Mouse (Mus musculus): ENCODE measurements around the gene Map4k2. TPM values are rescaled to one million over a fixed set of nuclear protein-coding genes. Genes with fewer than 3 reads are reported as not detected.

Map4k2 gene
- total and polyA plus RNA-seq, 2 experiments from 2014 or later: 18.6 to 102 TPM

DNA sequence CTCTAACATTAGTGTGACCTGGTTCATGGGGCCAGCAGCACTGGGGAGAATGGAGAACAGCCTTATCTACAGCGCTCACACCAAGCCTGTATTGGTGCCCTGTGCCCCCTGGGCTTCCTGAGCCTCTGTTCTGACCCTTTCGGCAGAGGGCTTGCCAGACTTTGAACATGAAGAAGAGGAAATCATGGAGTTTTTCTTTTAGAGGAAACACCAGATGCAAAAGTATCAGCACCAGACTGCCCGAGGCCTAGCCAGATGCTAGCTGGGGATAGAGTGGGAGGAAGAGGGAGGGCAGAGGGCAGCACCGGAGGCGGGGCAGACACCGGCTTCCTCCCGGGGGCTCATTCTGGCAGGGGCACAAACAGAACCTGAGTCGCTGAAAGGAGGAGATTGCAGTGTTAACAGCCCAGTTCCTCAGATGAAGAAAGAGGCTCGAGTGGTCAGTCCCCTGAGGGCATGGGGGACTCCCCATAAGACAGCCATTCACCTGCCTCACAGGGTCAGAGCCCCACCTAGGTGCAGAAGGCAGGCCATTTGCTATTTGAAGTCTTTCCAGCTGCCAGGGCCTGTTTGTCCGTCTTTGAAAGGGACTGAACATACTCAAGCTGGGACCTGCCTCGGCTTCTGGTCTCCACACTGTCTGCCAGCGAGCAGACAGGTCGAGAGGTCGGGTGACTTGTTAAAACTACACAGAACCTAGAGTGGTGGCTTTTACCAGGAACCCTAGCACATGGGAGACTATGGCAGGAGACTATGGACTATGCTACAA is 8.5 kb downstream of the Map4k2 start:
- H3K9ac ChIP-seq (replicated peaks; ENCODE audit: low read length): no peak overlapping the region
- H3K4me2 ChIP-seq (ENCODE audit: low read depth, low read length): no peak overlapping the region
- no peak for ATAC-seq
- WGBS: 50% methylated on average over 14 of the region's 14 CpGs
- DNase-seq (ENCODE audit: low spot score): no peak
- no peak overlapping the region for H3K27ac ChIP-seq
- no peaks in the 10 kb centered on the region for H3K4me1 ChIP-seq (ENCODE audit: insufficient read depth, low read length)
- no peak for TF ChIP-seq CTCF (IDR thresholded peaks at IDR 0.05; ENCODE audit: low read depth)
- peaks cover 31% of the 10 kb centered on the region for H3K36me3 ChIP-seq (ENCODE audit: insufficient read depth, low read length)
- no peaks in the 10 kb centered on the region for H3K27me3 ChIP-seq (ENCODE audit: insufficient read depth, low read length)
- no peaks in the 10 kb centered on the region for H3K9me3 ChIP-seq (ENCODE audit: low read length)
- no peak overlapping the region for H3K4me3 ChIP-seq (ENCODE audit: low read length)

DNA sequence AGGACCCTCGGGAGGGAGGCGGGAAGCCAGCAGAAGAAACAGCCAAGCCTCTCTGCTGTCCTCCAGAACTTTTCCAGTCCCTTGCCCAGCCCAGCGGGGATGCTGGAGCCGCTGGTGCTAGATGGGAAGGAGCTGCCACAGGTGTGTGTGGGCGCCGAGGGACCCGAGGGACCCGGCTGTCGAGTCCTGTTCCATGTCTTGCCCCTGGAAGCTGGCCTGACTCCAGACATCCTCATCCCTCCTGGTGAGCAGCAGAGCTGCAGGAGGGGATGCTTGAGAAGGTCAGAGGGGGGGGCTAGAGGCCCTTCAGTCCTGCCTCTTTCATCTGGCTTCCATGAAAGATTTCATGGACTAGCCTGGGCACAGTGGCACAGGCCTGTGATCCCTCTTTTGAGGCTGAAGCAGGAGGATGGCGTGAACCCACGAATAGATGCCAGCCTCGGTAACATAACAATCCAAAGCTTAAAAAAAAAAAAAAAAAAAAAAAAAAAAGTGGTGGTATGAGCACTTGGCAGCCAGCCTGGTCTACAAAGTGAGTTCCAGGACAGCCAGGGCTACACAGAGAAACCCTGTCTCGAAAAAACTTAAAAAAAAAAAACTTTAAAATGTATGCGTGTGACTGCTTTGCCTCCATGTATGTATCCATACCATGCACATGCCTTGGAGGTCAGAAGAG is 10.6 kb downstream of the Map4k2 start:
- TF ChIP-seq CTCF (IDR thresholded peaks at IDR 0.05; ENCODE audit: low read depth): no peak
- Histone ChIP-seq H3K4me2 (ENCODE audit: low read depth, low read length) (no peak overlapping the region), H3K4me1 (ENCODE audit: insufficient read depth, low read length) (no peaks in the 10 kb centered on the region), H3K27ac (no peak overlapping the region), H3K36me3 (ENCODE audit: insufficient read depth, low read length) (peaks cover 9% of the 10 kb centered on the region; the same call in 1 of the 2 replicates), H3K9me3 (ENCODE audit: low read length) (no peaks in the 10 kb centered on the region), H3K27me3 (ENCODE audit: insufficient read depth, low read length) (no peaks in the 10 kb centered on the region), H3K4me3 (ENCODE audit: low read length) (no peak overlapping the region), H3K9ac (replicated peaks; ENCODE audit: low read length) (no peak overlapping the region)
- ATAC-seq (no peak), DNase-seq (ENCODE audit: low spot score) (no peak)
- WGBS: 61% methylated on average over 14 of the region's 14 CpGs

DNA sequence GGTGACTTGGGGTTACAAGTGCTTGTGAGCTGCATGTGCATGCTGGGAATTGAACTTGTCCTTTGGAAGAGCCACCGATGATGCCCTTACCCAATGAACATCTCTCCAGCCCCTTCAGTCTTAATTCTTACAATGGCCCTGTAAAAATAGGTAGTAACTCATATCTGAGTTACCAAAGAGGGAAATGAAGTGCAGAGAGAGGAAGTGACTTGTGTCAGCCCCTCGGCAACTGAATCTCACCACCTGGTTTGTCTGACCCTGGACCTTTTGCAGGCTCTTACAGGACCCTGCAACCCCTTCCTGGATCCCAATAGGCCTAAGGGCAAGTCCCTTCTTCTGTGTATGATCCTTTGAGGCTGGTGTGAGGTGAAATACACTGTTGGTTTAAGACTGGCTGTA is 11.2 kb downstream of the Map4k2 start:
- WGBS: 90% methylated on average over 2 of the region's 2 CpGs
- DNase-seq (ENCODE audit: low spot score) (no peak), ATAC-seq (no peak)
- Histone ChIP-seq H3K36me3 (ENCODE audit: insufficient read depth, low read length) (peaks cover 5% of the 10 kb centered on the region; the same call in 1 of the 2 replicates), H3K9me3 (ENCODE audit: low read length) (no peaks in the 10 kb centered on the region), H3K4me1 (ENCODE audit: insufficient read depth, low read length) (no peaks in the 10 kb centered on the region), H3K4me3 (ENCODE audit: low read length) (no peak overlapping the region), H3K9ac (replicated peaks; ENCODE audit: low read length) (no peak overlapping the region), H3K27me3 (ENCODE audit: insufficient read depth, low read length) (no peaks in the 10 kb centered on the region), H3K27ac (no peak overlapping the region), H3K4me2 (ENCODE audit: low read depth, low read length) (no peak overlapping the region)
- TF ChIP-seq CTCF (IDR thresholded peaks at IDR 0.05; ENCODE audit: low read depth): no peak

DNA sequence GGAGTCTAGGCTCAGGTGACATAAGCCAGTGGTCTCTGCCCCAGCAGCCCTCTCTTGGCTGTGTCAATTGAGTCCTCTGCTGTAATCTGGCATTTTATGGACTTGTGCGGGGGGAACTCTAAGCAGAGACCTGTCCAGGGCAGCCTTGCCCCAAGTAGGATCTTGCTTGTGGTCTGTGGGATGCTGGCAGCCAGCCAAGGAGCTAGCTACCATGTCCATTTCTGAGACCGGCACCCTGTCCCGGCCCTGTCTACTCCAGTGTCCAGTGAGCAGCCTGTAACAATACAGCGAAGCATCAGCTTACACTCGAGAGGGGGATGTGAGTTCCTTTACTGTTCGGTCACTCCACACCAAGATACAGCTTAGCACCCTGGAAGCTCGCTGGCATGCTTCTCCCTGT is 13.1 kb downstream of the Map4k2 start:
- WGBS: 59% methylated on average over 7 of the region's 7 CpGs

DNA sequence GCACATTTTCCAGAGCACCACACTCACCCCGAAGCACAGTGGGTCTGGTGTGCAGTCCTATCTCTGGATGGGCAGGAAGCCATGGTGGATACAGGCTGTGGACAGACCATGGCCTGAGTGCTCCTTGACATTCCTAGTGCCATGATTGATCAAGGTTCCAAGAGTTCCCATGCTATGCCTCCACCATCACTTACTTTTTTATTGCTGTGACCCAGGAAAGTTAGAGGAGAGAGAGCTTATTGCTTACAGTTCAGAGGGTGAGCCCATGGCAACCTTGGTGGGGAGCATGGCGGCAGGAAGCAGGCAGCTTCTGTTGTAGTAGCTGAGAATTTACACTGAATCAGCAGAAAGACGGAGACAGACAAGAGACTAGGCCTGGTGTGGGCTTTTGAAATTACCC is 20.4 kb downstream of the Map4k2 start:
- no peak overlapping the region for H3K4me2 ChIP-seq (ENCODE audit: low read depth, low read length)

More for the DNA sequence above, 13.1 kb downstream of the Map4k2 start:
- Histone ChIP-seq H3K27ac (no peak overlapping the region), H3K9ac (replicated peaks; ENCODE audit: low read length) (no peak overlapping the region), H3K4me3 (ENCODE audit: low read length) (no peak overlapping the region), H3K36me3 (ENCODE audit: insufficient read depth, low read length) (peaks cover 5% of the 10 kb centered on the region; the same call in 1 of the 2 replicates), H3K27me3 (ENCODE audit: insufficient read depth, low read length) (no peaks in the 10 kb centered on the region), H3K9me3 (ENCODE audit: low read length) (no peaks in the 10 kb centered on the region), H3K4me1 (ENCODE audit: insufficient read depth, low read length) (no peaks in the 10 kb centered on the region), H3K4me2 (ENCODE audit: low read depth, low read length) (no peak overlapping the region)
- ATAC-seq: no peak
- no peak for DNase-seq (ENCODE audit: low spot score)
- TF ChIP-seq CTCF (IDR thresholded peaks at IDR 0.05; ENCODE audit: low read depth): no peak

DNA sequence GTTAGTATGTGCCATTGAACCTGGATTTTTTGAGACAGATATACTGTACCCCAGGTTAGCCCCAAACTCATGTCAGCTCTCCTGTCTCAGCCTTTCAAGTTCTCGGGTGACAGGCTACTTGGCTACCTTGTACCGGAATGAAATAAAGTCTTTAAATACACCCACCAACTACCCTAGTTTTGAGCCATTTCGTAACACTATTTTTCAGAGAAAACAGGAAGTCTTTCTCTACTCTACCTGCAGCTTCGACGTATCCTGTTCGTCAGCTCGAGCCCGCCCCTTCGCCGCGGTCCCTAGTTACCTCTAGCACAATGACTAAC is 22.1 kb downstream of the Map4k2 start:
- WGBS: 1% methylated on average over 11 of the region's 11 CpGs

More for the DNA sequence above, 20.4 kb downstream of the Map4k2 start:
- H3K9me3 ChIP-seq (ENCODE audit: low read length): no peaks in the 10 kb centered on the region
- WGBS: 93% methylated on average over 3 of the region's 3 CpGs
- peaks cover 8% of the 10 kb centered on the region for H3K36me3 ChIP-seq (ENCODE audit: insufficient read depth, low read length)
- H3K9ac ChIP-seq (replicated peaks; ENCODE audit: low read length): no peak overlapping the region
- H3K4me3 ChIP-seq (ENCODE audit: low read length): no peak overlapping the region
- TF ChIP-seq CTCF (IDR thresholded peaks at IDR 0.05; ENCODE audit: low read depth): no peak
- no peaks in the 10 kb centered on the region for H3K27me3 ChIP-seq (ENCODE audit: insufficient read depth, low read length)
- DNase-seq (ENCODE audit: low spot score): no peak
- no peak overlapping the region for H3K27ac ChIP-seq
- peaks cover 11% of the 10 kb centered on the region for H3K4me1 ChIP-seq (ENCODE audit: insufficient read depth, low read length)
- ATAC-seq: no peak

More for the DNA sequence above, 22.1 kb downstream of the Map4k2 start:
- Histone ChIP-seq H3K36me3 (ENCODE audit: insufficient read depth, low read length) (peaks cover 25% of the 10 kb centered on the region), H3K4me2 (ENCODE audit: low read depth, low read length) (peak overlapping the region; percentile 63), H3K4me1 (ENCODE audit: insufficient read depth, low read length) (peaks cover 11% of the 10 kb centered on the region), H3K4me3 (ENCODE audit: low read length) (peak overlapping the region; percentile 100), H3K9ac (replicated peaks; ENCODE audit: low read length) (peak overlapping the region; percentile 35), H3K27ac (peak overlapping the region; percentile 100), H3K27me3 (ENCODE audit: insufficient read depth, low read length) (no peaks in the 10 kb centered on the region), H3K9me3 (ENCODE audit: low read length) (no peaks in the 10 kb centered on the region)
- DNase-seq (ENCODE audit: low spot score) (no peak), ATAC-seq (no peak)
- TF ChIP-seq CTCF (IDR thresholded peaks at IDR 0.05; ENCODE audit: low read depth): no peak
